Mouse (Mus musculus): Measurements from ENCODE around the gene Cdc45.
A peak's percentile ranks its signal among the peaks of the same experiment; 100 is the strongest.

Gene Cdc45

GRCm38 (mm10) chr16:18788627-18789406 lies 23.0 kb downstream of the Cdc45 start:
- no peak for DNase-seq (ENCODE audit: low spot score in 2 of 2)

GRCm38 (mm10) chr16:18786652-18787051 lies 25.1 kb downstream of the Cdc45 start:
- DNase-seq (ENCODE audit: low spot score in 2 of 2): no peak

GRCm38 (mm10) chr16:18785485-18785884 lies 26.3 kb downstream of the Cdc45 start:
- no peak for DNase-seq (ENCODE audit: low spot score in 2 of 2)

DNA sequence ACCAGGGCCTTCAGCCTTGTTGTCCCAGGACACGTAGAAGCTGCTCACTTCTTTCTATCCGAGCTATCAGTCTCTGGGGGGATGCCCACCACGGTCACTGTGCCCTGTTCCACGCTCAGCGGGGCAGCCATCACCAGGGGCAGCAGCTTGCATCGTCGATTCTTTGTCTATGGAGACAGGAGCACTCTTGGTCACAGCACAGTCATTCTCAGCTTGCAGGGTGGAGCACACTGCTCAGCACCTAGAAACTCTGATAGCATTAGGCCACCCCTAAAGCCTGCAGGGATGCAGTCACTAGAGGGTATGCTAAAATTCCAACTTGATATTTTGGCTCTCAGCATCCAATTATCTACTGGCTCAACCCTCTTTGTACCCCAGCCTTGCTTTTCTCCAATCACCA lies 26.8 kb downstream of the Cdc45 start:
- DNase-seq (ENCODE audit: low spot score in 2 of 2): no peak

GRCm38 (mm10) chr16:18781810-18782209 lies 30.0 kb downstream of the Cdc45 start:
- DNase-seq (ENCODE audit: low spot score in 2 of 2): no peak

GRCm38 (mm10) chr16:18778461-18778860 lies 33.3 kb downstream of the Cdc45 start:
- no peak for DNase-seq (ENCODE audit: low spot score in 2 of 2)

GRCm38 (mm10) chr16:18777101-18778080 lies 34.4 kb downstream of the Cdc45 start:
- no peak for DNase-seq (ENCODE audit: low spot score in 2 of 2)

- no peak for DNase-seq (ENCODE audit: low spot score in 2 of 2)
Measured at GRCm38 (mm10) chr16:18776556-18777100, 35.2 kb downstream of the Cdc45 start, which contains the start of gene Cldn5. Gene Cldn5, plus strand, starts transcription at chr16:18776847.

DNA sequence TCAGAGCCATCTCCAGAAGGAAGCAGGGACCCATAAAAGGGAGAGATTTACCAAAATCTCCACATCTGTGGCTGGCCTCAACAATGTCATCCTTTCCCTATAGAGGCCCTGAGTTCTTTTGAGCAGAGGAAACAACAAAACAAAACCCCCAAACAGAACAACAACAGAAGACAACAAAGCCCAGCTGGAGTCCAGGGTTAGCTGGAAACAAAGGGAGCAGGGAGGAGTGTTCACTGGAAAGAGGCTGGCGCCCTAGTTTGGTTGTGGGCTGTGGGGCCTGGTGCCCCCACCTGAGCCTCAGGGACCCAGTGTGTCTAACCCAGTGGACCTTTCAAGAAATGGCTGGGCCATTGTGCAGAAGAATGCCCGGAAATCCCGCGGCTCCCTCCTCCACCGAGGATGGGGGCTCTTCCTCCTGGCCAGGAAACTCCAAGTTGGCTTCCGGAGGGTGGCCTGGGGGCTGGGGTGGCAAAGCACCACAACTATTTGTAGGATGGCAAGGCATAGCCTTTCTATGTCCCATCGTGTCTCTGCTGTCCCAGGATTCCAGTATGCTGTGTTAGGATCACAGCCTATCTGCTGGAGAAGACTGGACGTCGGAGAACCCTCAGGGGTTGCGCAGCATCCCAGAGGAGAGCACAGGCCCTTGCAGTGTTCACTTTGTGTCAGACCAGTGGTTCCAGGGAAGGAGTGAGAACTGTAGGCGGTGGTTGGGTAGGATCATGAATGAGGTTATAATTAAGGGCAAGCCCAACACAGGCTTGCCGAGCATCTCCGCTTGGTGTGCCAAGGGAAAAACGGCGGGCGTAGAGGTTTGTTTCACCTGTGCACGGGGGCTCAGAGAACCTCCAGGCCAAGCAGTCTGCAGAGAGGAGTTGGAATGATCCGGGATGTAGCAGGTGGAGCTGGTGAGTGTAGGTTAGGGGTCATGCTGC lies 35.9 kb downstream of the Cdc45 start:
- DNase-seq (ENCODE audit: low spot score in 2 of 2): no peak

- DNase-seq (ENCODE audit: low spot score in 2 of 2): no peak
Measured at GRCm38 (mm10) chr16:18773936-18774335, 37.9 kb downstream of the Cdc45 start.

- no peak for DNase-seq (ENCODE audit: low spot score in 2 of 2)
Measured at GRCm38 (mm10) chr16:18769501-18769900, 42.3 kb downstream of the Cdc45 start.

GRCm38 (mm10) chr16:18766390-18766789 lies 45.4 kb downstream of the Cdc45 start:
- no peak for DNase-seq (ENCODE audit: low spot score in 2 of 2)

GRCm38 (mm10) chr16:18762960-18763359 lies 48.8 kb downstream of the Cdc45 start:
- DNase-seq (ENCODE audit: low spot score in 2 of 2): no peak

DNA sequence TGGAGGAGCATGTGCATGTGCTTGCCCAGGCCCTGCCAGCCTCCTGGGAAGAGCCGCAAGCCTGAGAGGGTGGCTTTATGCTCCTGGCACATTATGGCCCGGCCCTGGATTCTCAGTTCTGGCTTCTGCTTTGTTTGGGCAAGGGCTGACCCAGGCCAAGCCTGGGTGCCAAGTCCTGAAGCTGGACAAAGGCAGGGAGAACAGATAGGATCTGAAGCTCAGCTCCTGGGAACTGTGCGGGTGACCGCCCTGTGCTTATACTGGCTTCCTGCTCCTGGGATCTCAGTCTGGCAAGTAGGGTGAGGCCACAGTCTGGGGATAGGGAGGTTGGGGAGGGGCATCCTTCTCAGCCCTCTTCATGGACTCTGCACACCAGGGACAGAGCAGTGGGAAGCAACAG lies 50.1 kb downstream of the Cdc45 start:
- no peak for DNase-seq (ENCODE audit: low spot score in 2 of 2)

DNA sequence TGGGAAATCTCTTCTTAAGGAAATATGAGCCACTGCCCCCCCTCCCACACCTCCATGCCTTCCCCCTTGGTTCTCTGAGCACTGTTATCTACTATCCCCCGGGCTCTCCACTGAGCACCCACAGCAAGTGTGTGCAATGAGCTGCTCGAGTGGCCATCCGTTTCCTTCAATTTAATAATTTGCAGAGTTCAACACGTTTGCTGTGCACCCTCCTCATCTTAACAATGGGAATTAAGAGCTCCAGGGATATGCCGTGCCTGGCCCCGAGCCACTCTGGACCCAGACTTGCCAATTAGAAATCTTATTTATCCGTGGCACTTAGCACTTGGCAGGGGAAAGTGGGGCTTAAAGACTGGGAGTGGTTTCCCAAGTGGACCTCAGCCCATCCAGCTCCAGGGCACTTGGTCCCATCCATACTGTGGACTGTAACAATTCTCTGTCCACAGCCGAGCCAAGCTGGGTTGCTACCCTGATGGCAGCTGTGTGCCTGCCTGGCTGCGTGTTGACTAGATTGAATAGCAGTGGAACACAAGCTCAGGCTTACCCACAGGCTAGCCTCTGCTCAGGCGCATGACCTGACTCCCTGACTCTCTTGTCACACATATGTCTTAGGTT lies 59.8 kb downstream of the Cdc45 start:
- no peak for DNase-seq (ENCODE audit: low spot score in 2 of 2)

- DNase-seq (ENCODE audit: low spot score in 2 of 2): no peak
Measured at GRCm38 (mm10) chr16:18751101-18751500, 60.7 kb downstream of the Cdc45 start.

DNA sequence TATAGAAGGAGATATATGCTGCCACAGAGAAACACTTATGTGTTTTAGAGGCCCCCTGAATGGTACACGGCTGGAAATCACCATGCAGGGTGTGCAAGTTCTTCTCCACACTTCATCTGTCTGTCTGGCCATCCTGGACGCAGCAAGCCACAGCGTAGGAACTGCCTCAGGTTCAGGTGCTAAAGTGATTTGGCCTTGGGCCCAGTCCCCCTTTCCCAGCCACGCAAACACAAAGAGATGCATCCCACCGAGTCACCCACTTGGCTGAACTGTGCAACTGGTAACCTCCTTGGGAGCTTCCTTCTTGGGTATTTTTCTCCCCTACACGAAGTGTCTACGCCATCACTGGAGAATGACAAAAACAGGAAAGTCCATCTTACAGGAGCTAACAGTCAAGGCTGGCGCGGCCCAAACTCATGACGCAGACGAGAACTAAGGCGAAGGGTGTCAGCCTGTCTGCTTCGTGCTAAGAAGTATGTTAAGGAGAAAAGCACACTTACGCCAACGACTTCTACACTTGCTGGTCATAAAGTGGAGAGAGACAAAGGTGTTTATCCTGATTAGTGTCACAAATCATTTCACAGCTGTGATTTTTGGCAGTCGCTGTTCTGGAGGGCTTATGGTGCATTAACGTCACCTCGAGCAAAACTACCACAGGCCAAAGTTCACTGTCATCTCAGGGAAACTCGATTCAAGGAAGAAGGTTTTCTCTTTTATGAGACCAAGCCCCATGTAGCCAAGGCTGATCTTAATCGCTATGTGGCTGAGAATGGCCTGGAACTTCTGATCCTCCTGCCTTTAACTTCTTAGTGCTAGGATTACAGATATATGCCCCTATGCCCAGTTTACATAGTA lies 65.3 kb downstream of the Cdc45 start:
- no peak for DNase-seq (ENCODE audit: low spot score in 2 of 2)

GRCm38 (mm10) chr16:18738303-18738702 lies 73.5 kb downstream of the Cdc45 start:
- DNase-seq (ENCODE audit: low spot score in 2 of 2): no peak

- peak; percentile 49 to 62 for DNase-seq (ENCODE audit: low spot score in 2 of 2)
Measured at GRCm38 (mm10) chr16:18733100-18733956, 78.5 kb downstream of the Cdc45 start.

All from natural killer cell, adult 2 months (primary cell).